Mouse (Mus musculus): ENCODE data around the gene Wdr54.

DNA sequence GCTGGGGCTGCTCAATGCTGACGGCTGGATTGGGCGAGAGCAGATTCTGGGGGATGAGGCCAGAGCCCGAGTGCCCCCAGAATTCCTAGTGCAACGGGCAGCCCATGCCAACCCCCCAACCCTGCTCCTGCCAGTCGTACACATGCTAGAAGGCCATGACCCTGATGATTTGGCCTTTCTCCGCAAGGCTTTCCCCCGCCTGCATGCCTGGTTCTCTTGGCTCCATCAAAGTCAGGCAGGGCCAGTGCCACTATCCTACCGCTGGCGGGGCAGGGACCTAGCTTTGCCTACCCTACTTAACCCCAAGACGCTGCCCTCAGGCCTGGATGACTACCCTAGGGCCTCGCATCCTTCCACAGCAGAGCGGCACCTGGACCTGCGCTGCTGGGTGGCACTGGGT is 38.6 kb downstream of the Wdr54 start:
- no peak for TF ChIP-seq POLR2A (IDR thresholded peaks at IDR 0.05; ENCODE audit: extremely low read depth, insufficient read depth, low read length)
- TF ChIP-seq CTCF (IDR thresholded peaks at IDR 0.05; ENCODE audit: extremely low read depth, insufficient read depth, low read length) = no peak
